Mouse (Mus musculus) small intestine, adult 2 months (tissue): ENCODE measurements around the gene Ttc32.

Source experiments
- CTCF ChIP-seq: fragments of 200-500 bp; IDR thresholded peaks from 2 replicates; pipeline ENCODE4 v1.5.1; 2012; ENCODE audit warnings: low read depth, mild to moderate bottlenecking, control low read depth, inconsistent platforms, low read length, moderate library complexity, mixed read lengths; ENCODE audit not compliant: insufficient replicate concordance, insufficient read length; ENCODE audit errors: extremely low read depth
- POLR2A ChIP-seq: fragments of 200-500 bp; IDR thresholded peaks from 2 replicates; pipeline ENCODE4 v1.6.1; 2012; ENCODE audit warnings: low read depth, mild to moderate bottlenecking, control low read depth, inconsistent platforms, low read length, moderate library complexity

DNA sequence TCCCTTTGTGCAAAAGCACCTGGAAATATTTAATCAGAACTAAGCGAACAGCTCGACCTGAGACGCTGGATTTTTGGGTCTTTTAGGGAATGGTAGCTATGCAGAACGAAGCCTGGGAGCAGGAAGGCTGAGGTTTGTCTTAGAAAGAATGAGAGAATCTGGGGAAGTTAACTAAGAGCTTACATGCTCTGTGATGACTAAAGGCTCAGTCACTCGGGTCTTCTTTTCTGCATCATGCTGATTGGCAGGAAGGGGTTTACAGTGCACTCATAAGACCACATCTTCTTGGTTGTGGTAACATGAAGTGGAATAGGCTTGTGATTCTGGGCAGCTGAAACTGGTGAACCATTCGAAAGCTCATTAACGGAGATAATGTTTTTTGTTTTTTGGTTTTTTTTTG is 60.4 kb downstream of the Ttc32 start:
- no peak for TF ChIP-seq POLR2A
- no peak for TF ChIP-seq CTCF
